Mouse (Mus musculus): ENCODE results near the gene Adam12. TPM values are rescaled to one million over a fixed set of nuclear protein-coding genes. Genes with fewer than 3 reads are reported as not detected.

Adam12 gene
- 1 to 10 TPM; 4.6 to 6.9 TPM for total RNA-seq (2021)
- long read RNA-seq, experiment 1 = 0 reads
- long read RNA-seq, experiment 2, partial matches to known transcripts = 0 of 1 reads
- long read RNA-seq, experiment 2, other reads (novel, unspliced or antisense) = 1 of 1 reads

DNA sequence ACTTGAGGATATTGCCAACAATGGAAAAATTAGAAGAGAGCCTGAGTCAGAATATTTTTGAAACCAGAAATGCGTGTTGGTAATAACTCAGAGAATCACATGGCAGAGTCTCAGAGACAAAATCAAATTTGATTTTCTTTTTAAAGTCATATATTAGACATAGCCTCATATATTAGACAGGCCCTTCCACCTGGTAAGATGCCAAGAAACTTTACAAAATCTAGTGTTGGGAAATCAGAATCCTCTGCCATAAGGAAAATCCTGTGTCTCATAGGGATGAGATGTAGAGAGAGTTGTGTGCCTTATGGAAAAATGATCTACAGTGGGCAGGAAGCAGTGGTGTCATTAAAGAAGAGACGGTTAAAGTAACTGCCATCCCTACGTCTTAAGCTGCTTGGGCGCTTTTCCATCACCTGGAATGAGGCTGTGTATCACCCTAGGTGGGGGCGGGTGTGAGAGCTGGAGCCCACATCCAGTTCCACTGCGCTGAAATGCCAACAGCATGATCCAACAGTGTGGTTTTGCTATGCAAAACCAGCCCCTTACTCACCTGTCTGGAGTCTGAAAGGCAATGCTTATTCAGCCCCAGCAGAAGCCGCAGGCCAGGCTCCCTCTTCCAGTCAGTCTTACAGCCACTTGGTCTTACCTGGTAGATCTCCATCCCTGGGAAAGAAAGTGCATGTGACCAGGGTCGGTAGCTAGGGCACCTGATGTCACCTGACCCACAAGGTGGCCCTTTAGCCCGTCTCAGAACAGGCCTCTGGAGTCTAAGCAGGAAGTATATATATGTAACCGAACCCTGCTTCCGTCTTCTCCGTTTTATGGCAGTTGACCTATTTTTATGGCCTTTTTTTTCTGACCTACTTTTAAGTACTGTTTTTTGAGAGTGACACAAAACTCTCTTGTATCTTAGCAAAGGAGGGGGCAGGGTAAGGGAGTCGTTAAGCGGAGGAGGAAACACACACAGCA is at the start of gene Adam12:
Adam12 (minus strand) TSS at position 769 of the 969 bp plus-strand sequence.
- no peak for DNase-seq
- intact Hi-C loops (cut with DNase I; ENCODE audit: low total_unique reads) = no loop called here

DNA sequence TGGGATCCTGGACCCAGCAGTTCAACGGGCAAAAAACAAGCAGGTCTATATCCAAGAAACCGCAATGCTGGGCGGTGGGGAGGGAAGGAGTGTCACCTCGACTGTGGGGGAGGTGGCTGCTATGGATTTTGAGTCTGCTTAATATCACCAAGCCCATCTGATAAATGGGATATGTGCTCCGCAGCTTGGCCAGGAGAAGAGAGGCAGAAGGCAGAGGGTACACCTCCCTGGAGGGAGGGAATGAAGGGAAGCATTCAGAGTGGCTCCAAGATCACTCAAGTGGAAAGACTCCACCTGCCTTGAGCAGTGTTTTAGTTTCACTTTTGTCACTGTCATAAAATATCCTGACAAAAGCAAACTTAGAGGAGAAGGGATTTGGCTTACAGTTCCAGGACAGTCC is 41.0 kb upstream of the Adam12 start:
- DNase-seq = no peak
- intact Hi-C loops (cut with DNase I; ENCODE audit: low total_unique reads) = no loop called here

DNA sequence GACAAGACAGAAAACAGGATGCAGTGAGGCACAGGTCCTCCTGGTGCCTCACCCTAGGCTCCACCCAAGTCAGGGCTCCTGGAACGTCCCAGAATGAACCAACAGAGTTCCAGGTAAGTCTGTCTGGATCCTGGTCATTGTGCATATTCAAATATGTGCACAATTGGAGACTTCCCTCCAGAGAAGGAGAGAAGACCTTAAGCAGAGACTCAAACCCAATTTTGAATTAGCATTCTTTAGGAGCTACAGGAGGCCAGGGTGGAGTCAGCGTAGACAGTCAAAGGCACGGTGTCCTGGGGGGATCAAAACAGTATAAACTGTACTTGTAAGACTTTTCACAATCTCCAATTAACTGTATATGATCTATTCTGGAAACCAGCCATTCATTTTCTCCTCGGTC is 40.5 kb upstream of the Adam12 start:
- intact Hi-C loops (cut with DNase I; ENCODE audit: low total_unique reads) = no loop called here
- DNase-seq = no peak

DNA sequence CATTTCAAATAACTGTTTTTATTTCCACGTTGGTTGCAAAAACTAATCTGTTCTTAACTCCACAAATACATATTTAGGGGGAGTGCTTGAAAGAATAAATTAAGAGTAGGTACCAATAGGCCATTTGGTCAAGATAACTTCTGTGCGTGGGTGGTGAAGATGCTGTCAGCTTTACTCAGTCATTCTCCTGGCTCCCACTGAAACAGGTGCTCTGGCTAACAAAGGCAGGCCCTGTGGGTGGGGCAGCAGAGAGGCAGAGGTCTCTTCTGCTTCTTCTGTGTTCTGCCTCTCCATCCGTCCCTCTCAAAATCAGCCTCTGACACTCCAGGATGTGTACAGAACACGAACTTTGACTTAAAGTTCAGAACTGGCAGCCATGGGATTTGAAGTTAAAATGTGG is 33.8 kb upstream of the Adam12 start:
- intact Hi-C loops (cut with DNase I; ENCODE audit: low total_unique reads) = no loop called here
- no peak for DNase-seq

DNA sequence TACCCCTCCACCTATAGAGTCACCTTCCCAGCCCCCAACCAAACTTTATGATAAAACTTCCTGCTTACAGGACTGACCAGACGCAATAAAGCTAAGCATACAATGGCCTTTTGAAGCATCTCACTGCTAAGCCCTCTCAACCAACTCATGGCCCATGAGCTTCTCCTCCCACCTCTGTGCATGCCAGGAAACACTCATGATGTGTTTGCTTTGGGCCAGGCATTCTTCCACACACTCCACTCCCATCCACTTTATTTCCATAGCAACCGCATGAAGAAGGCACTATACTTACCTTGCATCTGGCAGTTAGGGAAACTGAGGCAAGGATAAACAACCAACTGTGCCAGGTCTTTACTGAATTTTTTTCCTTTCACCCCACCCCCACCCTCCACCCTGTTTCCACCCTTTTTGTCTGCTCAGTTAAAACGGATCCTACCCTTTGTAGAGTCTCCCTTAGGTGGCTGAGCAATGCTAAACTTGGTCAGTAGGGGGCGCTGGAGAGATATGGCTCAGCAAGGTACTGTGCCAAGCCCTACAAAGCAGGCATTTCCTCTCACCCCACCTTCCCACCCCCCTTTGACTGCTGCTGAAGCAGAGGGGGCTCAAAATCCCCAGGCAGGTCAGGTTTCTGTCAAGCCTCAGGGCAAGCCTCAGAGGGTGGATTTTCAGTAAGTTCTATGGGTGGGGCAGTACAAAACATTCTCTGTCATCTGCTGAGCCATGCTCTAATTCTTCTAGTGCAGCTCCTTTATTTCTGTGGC is 31.4 kb upstream of the Adam12 start:
- peak; percentile 45 for DNase-seq
- intact Hi-C loops (cut with DNase I; ENCODE audit: low total_unique reads) = no loop called here

DNA sequence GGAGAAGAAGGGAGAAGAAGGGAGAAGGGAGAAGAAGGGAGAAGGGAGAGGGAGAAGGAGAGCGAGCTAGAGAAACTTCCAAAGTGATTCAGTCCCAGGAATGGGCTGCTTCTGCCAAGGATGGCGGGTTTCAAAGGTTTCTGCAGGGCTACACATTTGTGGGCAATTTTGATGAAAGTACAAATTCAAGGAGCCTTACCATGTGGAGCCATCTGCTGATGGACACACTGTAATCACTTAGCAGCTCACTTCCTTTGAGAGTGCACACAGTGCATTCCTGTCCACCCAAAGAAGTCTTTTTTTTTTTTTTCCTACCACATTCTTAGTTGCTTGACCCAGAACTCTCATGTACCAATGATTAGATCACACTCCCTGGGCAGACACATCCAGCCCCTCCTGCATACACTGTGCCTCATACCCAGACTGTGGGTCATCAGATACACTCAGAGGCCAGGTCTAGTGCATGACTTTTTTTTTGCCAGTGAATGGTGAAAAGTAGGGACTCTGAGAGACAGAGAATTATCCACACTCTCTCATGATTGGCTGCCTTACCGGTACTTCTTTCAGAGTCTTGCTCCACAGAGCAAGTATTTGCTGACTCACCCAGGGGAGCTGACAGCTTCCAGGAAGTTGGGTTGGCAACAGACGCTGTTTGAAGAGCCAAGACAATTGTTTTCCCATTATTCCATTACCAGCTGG is 29.2 kb upstream of the Adam12 start:
- intact Hi-C loops (cut with DNase I; ENCODE audit: low total_unique reads) = no loop called here
- DNase-seq = peak; percentile 25

DNA sequence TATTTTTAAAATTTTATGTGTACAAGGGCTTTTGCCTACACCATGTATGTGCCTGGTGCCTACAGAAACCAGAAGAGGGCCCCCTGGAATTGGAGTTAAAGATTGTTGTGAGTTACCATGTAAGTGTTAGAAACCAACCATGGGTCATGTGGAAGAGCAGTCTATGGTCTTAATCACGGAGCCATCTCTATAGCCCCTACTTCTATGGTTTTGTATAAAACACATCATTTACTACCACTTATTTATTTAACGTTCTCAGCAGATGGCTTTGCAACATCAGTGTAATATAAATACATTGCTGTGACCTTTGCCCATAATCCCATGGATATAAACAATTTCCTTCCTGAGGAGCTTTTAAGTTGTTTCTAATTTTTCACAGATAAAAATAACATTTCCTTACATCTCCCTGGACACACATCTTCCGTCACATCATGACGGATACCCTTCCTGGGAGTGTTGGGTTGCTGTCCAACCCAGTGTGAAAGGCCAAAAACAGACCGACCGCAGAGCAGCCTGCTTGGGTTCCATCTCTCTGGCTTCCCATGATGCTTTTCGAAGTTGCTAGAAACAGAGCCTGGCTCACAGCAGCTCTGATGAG is 18.4 kb upstream of the Adam12 start:
- intact Hi-C loops (cut with DNase I; ENCODE audit: low total_unique reads) = no loop called here
- no peak for DNase-seq

DNA sequence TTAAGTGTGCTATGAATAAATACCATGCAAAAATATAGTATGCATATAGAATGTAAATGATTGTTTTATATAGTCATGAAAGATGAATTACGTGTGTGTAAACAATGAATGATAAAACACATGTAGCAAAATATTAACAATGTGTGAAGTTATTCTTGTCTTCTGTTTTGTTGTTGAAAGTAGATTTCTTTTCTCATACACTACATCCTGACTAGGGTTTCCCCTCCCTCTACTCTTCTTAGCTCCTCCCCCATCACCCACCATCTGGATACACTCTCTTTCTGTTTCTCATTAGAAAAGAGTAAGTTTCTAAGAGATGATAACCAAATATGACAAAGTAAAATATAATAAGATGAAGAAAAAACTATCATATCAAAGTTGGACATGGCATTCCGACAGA is 16.1 kb upstream of the Adam12 start:
- DNase-seq = no peak
- intact Hi-C loops (cut with DNase I; ENCODE audit: low total_unique reads) = no loop called here

DNA sequence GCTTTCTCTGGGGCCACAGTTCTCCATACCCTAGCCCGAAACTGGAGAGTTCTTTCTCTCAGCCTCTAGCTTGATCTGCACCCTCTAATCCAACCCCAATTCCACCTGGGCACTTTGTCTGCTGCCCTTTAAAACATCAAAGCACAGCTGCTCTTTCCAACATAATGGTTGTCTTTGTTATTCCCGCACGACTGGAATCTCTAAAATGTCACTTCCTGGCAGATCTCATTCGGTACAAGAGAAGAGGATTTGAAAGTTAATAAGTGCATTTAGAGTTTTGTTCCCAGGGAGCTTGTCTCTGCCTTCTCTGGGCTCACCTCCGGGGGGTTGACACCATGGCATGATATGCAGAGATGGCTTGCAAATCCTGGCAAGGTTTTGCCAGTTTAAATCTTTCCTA is 14.7 kb upstream of the Adam12 start:
- DNase-seq = no peak
- intact Hi-C loops (cut with DNase I; ENCODE audit: low total_unique reads) = no loop called here

DNA sequence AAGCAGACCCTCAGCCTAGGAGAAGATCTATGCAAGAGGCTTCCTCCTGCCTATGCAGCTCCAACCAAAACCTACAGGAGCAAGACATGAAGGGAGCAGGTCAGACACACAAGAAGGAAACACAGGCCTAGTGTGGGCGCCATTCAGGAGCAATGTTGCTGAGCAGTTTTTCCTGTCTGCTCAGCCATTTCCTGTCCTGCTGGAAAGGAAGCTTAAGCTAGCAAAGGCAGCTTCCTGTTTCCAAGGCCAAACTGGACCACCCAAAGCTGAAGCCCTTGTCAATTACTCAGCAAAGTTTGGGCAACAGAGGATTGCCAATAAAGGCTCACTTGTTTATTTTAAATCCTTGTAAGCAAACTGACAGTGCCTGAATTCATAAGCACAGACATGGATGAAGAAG is 10.8 kb upstream of the Adam12 start:
- intact Hi-C loops (cut with DNase I; ENCODE audit: low total_unique reads) = no loop called here
- no peak for DNase-seq

DNA sequence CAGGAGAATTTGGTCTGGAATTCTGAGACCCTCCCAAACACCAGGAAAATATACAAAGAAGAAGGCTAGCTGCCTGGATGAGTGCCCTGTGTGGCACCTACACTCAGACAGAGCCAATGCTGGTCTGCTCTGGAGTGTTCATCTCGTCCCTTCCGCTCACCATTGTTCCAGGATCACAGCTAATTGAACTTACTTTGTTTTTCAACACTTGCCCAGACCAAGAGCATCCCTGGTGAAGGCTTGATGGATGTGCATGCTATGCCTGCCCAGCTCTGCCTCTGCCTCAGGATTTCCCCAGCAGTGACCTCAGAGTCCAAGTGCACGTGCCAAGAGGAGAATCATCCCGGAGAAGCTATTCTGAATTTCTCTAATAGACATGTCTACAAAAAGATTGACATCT is 9.3 kb upstream of the Adam12 start:
- DNase-seq = no peak
- intact Hi-C loops (cut with DNase I; ENCODE audit: low total_unique reads) = no loop called here

DNA sequence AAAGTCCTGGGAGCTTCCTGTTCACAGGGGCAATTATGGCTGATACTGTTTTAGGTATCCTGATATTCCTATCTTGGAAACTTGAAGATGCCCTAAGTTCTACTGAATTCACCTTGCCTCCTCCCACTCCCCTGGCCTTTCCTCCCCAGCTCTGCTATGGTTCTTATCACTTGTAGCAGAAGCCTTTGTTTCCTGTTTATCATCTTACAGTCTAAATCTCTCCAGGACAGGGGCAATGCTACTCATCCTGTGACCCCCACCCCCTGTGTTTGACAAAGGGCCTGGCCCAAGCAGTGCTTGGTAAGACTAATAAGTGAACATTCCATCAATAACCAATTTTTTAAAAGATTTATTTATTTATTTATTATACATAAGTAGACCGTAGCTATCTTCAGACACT is 8.6 kb upstream of the Adam12 start:
- intact Hi-C loops (cut with DNase I; ENCODE audit: low total_unique reads) = no loop called here
- DNase-seq = no peak

DNA sequence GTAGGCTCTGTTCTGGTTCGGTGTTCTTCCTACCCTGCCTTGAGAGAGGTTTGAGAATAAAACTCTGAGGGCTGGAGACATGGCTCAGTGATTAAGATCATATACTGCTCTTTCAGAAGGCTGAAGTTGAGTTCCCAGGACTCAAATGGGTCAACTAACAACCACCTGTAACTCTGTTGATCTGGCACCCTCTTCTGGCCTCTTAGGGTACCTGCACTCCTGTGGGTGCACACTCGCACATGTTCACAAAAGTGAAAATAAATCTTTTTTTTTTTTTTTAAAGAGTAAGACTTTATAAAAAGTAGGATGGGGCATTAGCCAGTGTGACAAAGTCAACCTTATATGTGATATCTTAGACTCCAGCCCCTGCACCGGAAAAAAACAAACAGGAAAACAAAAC is 6.9 kb upstream of the Adam12 start:
- DNase-seq = no peak
- intact Hi-C loops (cut with DNase I; ENCODE audit: low total_unique reads) = no loop called here

DNA sequence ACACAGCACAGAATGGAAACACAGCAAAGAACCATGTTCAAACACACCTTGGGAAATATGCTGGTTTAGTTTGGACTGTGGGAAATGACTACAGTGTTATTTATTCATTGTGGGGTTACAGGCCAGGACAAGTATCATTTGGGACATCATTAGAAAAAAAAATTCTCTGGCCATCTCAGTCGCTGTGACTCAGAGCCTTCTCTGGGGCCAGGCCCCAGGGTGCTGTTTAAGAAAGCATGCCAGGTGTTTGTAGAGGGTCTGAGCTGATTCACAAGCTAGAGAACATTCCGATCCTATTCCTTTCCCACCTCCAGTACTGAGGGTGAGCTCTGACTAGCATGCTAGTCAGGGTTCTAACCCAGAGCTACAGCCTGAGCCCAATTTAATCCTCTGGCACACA is 5.4 kb upstream of the Adam12 start:
- intact Hi-C loops (cut with DNase I; ENCODE audit: low total_unique reads) = no loop called here
- DNase-seq = no peak

DNA sequence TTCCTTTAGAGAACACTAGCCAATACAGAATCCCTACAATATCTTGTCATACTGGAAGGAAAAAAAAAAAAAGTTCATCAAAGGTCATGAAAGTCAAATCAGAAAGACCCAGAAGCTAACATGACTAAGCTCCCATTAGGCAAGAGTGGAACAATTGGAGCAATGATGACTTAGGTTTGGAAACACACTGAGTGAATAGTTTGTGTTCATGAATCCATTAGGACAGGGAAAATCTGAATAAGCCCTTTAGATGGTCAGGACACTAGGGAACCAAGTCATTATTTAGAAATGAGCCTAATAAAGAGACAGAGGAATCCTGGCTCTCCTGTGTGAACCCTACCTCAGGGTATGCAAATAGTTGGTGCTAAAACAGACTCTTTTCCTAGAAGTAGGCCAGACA is 4.8 kb upstream of the Adam12 start:
- intact Hi-C loops (cut with DNase I; ENCODE audit: low total_unique reads) = no loop called here

DNA sequence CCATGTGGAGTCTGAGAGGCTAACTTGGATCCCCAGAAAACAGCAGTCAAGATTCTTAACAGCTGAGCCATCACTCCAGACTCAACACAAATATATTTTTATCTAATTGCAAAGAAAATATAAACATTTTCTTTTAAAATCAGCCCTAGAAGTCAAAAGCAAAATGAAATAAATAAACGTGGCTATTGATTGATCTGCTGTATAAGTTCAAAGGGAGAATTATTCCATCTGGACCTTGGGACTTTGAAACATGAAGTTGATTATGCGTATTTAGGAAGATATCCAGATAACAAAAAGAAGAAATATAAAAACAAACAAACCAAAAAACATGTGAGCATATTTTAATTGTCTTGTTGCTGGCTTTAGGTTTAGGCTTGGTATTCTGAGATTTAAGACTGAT is 3.6 kb upstream of the Adam12 start:
- intact Hi-C loops (cut with DNase I; ENCODE audit: low total_unique reads) = no loop called here
- no peak for DNase-seq

More for the DNA sequence above, 4.8 kb upstream of the Adam12 start:
- DNase-seq = no peak

DNA sequence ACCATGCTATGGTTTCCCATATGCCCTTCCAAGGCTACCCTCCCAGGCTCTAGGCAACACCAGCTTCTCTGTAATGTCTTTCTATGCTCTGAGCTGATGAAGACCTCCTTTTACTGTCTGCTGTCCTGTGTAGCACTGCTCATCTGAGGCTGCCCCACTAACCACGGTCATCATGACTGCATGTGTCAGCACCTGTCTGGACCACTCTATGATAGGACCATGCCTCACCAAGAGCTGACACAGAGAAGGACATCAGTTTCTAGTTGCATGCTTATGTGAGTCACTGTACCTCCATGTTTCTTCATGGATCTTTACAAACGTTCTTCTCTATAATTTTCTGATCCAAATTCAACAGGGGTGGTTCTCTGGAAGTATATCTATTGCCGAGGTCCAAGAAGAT is 1.2 kb downstream of the Adam12 start:
- DNase-seq = no peak
- intact Hi-C loops (cut with DNase I; ENCODE audit: low total_unique reads) = no loop called here

DNA sequence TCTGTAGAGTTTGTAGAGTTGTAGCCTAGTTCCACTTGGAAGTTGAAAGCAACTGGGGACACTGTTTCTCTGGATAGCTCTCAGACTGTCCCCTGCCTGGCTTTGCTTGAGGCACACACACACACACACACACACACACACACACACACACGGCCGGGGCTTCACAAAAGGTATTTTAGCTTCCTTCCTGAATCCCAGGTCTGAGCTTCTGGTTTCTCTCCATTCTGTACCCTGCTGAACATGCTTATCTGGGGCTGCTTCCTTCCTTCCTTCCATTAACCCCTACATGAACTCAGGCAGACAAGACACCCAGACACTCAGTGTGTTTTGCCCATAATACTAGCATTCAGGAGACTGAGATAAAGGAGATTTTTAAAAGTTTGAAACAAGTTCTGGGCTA is 2.0 kb downstream of the Adam12 start:
- intact Hi-C loops (cut with DNase I; ENCODE audit: low total_unique reads) = loop anchor here (5.0 to 10.0 kb wide), 2 partner anchors 115 to 273 kb away; no protein-coding TSS in a partner anchor
- DNase-seq = no peak

DNA sequence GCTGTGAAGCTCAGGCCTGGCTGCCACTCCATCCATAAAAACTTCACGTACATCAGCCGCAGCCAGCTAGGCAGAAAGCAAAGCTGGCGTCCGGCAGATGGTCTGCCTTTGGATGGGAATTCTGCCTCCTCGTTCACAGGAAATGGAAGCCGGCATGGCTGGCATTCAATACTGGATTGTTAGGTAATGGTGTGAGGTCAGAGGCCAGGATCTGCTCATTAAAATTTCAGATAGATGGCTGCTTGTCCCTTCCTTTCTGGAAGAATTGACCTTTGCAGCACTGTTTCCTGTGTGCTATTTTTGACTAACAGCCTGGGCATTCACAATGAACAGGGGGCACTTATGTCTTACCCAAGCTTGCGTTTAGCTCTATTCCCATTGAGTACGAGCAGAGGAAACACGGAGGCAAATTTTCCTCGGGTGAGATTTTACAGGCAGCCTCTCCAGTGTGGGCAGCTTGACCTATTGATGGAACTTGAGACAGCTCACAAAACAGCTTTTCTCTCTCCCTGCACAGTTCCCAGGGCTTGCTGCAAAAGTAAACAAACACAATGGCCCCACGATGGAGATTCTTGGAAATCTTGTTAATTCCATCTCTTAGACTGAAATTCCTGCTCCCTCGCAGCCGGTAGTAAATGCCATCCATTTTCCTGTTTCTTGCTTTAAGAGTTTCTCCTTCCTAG is 4.0 kb downstream of the Adam12 start:
- no peak for DNase-seq
- intact Hi-C loops (cut with DNase I; ENCODE audit: low total_unique reads) = loop anchor here (5.0 to 10.0 kb wide), 2 partner anchors 117 to 271 kb away; no protein-coding TSS in a partner anchor

All from gastrocnemius, postnatal 14 days (tissue).